Mouse (Mus musculus) effector memory CD4-positive, alpha-beta T cell, adult 7 months (primary cell): ENCODE measurements around the gene Tbc1d9. TPM values are rescaled to one million over a fixed set of nuclear protein-coding genes. Genes with fewer than 3 reads are reported as not detected.

ENCODE experiments used
- polyA plus RNA-seq: library from polyadenylated mRNA; unstranded; fragments of 100-300 nt; shearing (Covaris generic); gene quantifications from one replicate; pipeline ENCODE4 v1.2.1, GENCODE M21; 2017

Gene Tbc1d9
- polyA plus RNA-seq = not detected

DNA sequence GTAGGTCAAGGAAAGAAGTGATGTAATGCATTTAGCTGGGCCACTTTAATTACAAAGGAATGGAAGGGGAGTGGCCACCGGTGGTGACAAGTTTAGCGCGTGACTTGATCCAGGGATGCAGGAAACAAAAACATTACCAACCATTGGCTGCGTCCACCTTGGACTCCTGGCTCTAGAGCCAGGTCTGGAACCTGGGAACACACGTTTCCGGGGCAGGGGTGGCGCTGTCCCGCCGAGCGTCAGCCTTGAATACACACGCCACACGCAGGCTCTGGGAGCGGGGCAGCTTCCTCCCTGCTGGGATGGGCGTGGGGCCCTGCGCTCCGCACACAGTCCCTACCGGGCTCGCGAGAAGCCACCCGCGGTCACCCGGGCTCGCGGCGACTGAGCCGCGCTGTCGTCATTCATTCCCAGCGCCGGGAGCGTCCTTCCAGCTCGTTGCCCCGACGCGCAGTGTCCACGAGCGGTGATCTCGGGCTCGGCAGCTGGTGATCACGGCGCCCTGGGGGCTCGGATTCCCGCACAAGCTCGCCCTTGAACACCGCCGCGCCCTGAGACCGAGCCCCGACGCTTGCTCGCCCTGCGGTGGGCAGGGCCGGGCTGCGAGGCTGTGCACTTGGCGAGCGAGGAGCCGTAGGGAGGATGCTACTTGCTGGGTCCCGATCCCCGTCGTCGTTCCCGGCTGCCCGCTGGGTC is at the start of gene Tbc1d9:
Gene Tbc1d9 (plus strand): TSS at position 118 of the 696 bp plus-strand sequence.

GRCm38 (mm10) chr8:83165931-83166867 is 1.0 kb downstream of the Tbc1d9 start, which contains the start of gene Gm10645:
TSS of gene Gm10645 (minus strand) at chr8:83166170.

GRCm38 (mm10) chr8:83290176-83290575 is 125.0 kb downstream of the Tbc1d9 start, which contains the start of gene Ucp1:
TSS of gene Ucp1 (plus strand) at chr8:83290352.

Other genes starting within 250 kb of the Tbc1d9 start
- gene Gm10645, start 818 bp downstream of the Tbc1d9 start, polyA plus RNA-seq = not detected
- not detected for gene Ucp1, start 125.0 kb downstream of the Tbc1d9 start, polyA plus RNA-seq
- gene Elmod2, start 167.1 kb downstream of the Tbc1d9 start, polyA plus RNA-seq = 5.2 TPM
- not detected for gene Mgat4d, start 183.1 kb downstream of the Tbc1d9 start, polyA plus RNA-seq
- not detected for gene Clgn, start 224.5 kb downstream of the Tbc1d9 start, polyA plus RNA-seq